Mouse (Mus musculus): ENCODE data around the gene Synpo2l. TPM values are rescaled to one million over a fixed set of nuclear protein-coding genes. Genes with fewer than 3 reads are reported as not detected.
A peak's percentile ranks its signal among the peaks of the same experiment; 100 is the strongest.

Gene Synpo2l
- polyA plus RNA-seq, 1 experiment: 4.3 TPM

DNA sequence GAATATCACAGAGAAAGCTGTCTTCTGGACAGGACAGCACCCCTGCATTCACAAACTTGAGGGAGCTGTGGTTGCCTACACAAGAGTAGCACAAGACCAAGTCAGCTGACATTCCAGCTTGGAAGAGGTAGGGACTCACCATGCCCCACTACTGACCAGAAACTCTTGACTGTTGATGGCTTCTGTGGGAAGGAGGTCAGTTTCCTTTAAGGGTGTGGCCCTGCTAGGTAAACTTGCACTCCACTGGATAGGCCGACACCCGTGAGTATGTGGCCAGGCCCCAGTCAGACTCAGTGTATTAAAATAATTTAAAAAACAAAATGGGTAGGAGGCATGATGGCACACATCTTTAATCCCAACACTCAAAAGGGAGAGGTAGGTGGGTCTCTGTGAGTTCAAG, 32.6 kb downstream of the Synpo2l start:
- Histone ChIP-seq H3K4me3 (replicated peaks; ENCODE audit: extremely low read depth, low read depth, low read length) (no peak overlapping the region), H3K4me1 (ENCODE audit: control insufficient read depth, insufficient read depth, low read length) (peaks cover 2% of the 10 kb centered on the region; the same call in 1 of the 2 replicates)
- WGBS: 58% methylated on average over 2 of the region's 2 CpGs
- DNase-seq: no peak
- TF ChIP-seq POLR2A (IDR thresholded peaks at IDR 0.05; ENCODE audit: borderline replicate concordance, extremely low read depth, low read depth, low read length): no peak
- TF ChIP-seq CTCF (IDR thresholded peaks at IDR 0.05; ENCODE audit: insufficient read depth, low read length): no peak

- whole genome bisulfite sequencing: 30% methylated on average over 4 of the region's 4 CpGs
- Histone ChIP-seq H3K4me3 (replicated peaks; ENCODE audit: extremely low read depth, low read depth, low read length) (no peak overlapping the region), H3K4me1 (ENCODE audit: control insufficient read depth, insufficient read depth, low read length) (no peaks in the 10 kb centered on the region)
- peak; percentile 36 for DNase-seq
- no peak for TF ChIP-seq POLR2A (IDR thresholded peaks at IDR 0.05; ENCODE audit: borderline replicate concordance, extremely low read depth, low read depth, low read length)
- no peak for TF ChIP-seq CTCF (IDR thresholded peaks at IDR 0.05; ENCODE audit: insufficient read depth, low read length)
Measured at GRCm38 (mm10) chr14:20631253-20631652, 36.9 kb downstream of the Synpo2l start.

DNA sequence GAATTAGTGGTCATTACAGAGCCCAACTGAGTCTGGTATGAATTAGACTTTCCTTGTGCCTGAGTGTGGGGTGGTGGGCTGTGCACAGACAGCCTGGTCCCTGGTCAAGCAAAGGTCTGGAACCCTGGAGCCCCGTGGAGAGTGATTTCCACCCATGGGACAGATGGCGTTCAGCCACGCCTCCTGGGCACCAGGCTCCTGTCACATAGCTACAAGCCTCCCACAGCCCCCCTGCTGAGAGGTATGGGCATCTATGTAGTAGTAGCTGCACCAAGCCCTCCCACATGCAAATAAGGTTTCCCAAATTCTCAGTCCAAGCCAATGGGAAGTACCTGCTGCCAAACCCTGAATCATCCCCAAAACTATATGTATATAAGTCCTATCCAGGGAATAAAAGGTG, 41.2 kb downstream of the Synpo2l start:
- WGBS: 89% methylated on average over 3 of the region's 3 CpGs
- Histone ChIP-seq H3K4me1 (ENCODE audit: control insufficient read depth, insufficient read depth, low read length) (no peaks in the 10 kb centered on the region), H3K4me3 (replicated peaks; ENCODE audit: extremely low read depth, low read depth, low read length) (no peak overlapping the region)
- DNase-seq: no peak
- TF ChIP-seq POLR2A (IDR thresholded peaks at IDR 0.05; ENCODE audit: borderline replicate concordance, extremely low read depth, low read depth, low read length): no peak
- TF ChIP-seq CTCF (IDR thresholded peaks at IDR 0.05; ENCODE audit: insufficient read depth, low read length): no peak

DNA sequence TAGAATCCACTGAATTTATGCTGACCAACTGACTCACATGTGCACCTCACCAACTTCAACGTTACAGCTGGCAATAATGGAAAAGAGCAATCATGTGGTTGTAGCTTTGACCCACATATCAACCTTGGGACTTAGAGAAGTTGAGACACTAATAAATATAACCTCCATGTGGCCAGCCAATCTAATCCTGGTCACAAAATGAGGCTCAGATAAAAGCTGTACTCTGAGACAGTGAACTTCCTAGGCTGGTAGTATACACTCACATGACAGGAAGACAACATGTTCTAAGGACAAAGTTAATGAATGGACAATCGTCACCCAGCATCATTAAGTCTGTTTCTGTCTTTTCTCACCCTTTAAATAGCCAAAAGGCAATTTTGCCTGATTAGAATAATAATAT, 41.7 kb downstream of the Synpo2l start:
- no peak for TF ChIP-seq POLR2A (IDR thresholded peaks at IDR 0.05; ENCODE audit: borderline replicate concordance, extremely low read depth, low read depth, low read length)
- no peak for TF ChIP-seq CTCF (IDR thresholded peaks at IDR 0.05; ENCODE audit: insufficient read depth, low read length)
- H3K4me1 ChIP-seq (ENCODE audit: control insufficient read depth, insufficient read depth, low read length): no peaks in the 10 kb centered on the region
- WGBS: 68% methylated on average over 2 of the region's 2 CpGs
- H3K4me3 ChIP-seq (replicated peaks; ENCODE audit: extremely low read depth, low read depth, low read length): no peak overlapping the region
- DNase-seq: no peak

- WGBS: 90% methylated on average over 3 of the region's 3 CpGs
- TF ChIP-seq POLR2A (IDR thresholded peaks at IDR 0.05; ENCODE audit: borderline replicate concordance, extremely low read depth, low read depth, low read length) (no peak), CTCF (IDR thresholded peaks at IDR 0.05; ENCODE audit: insufficient read depth, low read length) (no peak)
- Histone ChIP-seq H3K4me3 (replicated peaks; ENCODE audit: extremely low read depth, low read depth, low read length) (no peak overlapping the region), H3K4me1 (ENCODE audit: control insufficient read depth, insufficient read depth, low read length) (no peaks in the 10 kb centered on the region)
- no peak for DNase-seq
Measured at GRCm38 (mm10) chr14:20622907-20623306, 45.2 kb downstream of the Synpo2l start.

DNA sequence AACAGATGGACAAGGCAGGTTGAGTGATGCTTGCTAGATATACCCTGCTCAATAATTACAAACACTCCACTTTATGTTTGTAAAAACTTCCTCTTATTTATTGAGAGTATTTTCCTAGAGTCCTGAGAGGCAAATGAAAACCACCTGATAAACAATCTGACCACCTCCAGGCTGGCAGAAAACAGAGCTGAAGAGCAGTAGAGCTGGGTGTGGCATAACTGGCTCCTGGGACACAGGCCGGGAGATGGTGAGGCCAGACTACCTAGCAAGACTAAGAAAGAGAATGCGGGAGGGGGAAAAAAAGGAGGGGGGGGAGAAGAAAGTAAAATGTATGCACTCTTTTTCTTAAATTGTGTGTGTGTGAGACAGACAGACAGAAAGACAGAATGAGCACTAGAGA, 45.7 kb downstream of the Synpo2l start:
- Histone ChIP-seq H3K4me3 (replicated peaks; ENCODE audit: extremely low read depth, low read depth, low read length) (no peak overlapping the region), H3K4me1 (ENCODE audit: control insufficient read depth, insufficient read depth, low read length) (no peaks in the 10 kb centered on the region)
- 74% methylated on average over 2 of the region's 2 CpGs for WGBS
- no peak for TF ChIP-seq CTCF (IDR thresholded peaks at IDR 0.05; ENCODE audit: insufficient read depth, low read length)
- no peak for TF ChIP-seq POLR2A (IDR thresholded peaks at IDR 0.05; ENCODE audit: borderline replicate concordance, extremely low read depth, low read depth, low read length)
- DNase-seq: no peak

- no peak for DNase-seq
- TF ChIP-seq CTCF (IDR thresholded peaks at IDR 0.05; ENCODE audit: insufficient read depth, low read length) (no peak), POLR2A (IDR thresholded peaks at IDR 0.05; ENCODE audit: borderline replicate concordance, extremely low read depth, low read depth, low read length) (no peak)
- Histone ChIP-seq H3K4me3 (replicated peaks; ENCODE audit: extremely low read depth, low read depth, low read length) (no peak overlapping the region), H3K4me1 (ENCODE audit: control insufficient read depth, insufficient read depth, low read length) (peaks cover 3% of the 10 kb centered on the region)
- 72% methylated on average over 2 of the region's 2 CpGs for WGBS
Measured at GRCm38 (mm10) chr14:20621903-20622302, 46.3 kb downstream of the Synpo2l start.

GRCm38 (mm10) chr14:20619131-20619530, 49.0 kb downstream of the Synpo2l start:
- no peak for TF ChIP-seq POLR2A (IDR thresholded peaks at IDR 0.05; ENCODE audit: borderline replicate concordance, extremely low read depth, low read depth, low read length)
- peaks cover 8% of the 10 kb centered on the region for H3K4me1 ChIP-seq (ENCODE audit: control insufficient read depth, insufficient read depth, low read length)
- DNase-seq: no peak
- no peak overlapping the region for H3K4me3 ChIP-seq (replicated peaks; ENCODE audit: extremely low read depth, low read depth, low read length)

DNA sequence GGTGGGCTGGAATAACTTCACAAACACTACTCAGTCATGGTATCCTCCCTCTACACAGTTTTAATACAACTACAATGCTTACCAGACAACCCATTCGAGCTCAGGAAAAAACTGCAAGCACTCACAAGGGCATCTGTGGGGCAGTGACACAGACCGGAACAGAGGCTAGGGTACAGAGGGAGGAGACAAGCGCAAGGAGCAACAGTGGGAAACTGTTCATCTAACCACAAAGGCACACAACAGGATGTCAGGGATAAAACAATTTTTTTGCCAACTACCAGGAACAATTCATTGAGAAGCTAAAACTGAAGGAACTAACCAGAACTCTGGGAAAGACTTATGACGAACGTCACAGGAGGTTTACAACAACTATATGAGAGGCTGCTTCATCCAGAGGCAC, 49.9 kb downstream of the Synpo2l start:
- peak overlapping the region; percentile 28 for H3K4me3 ChIP-seq (replicated peaks; ENCODE audit: extremely low read depth, low read depth, low read length)
- H3K4me1 ChIP-seq (ENCODE audit: control insufficient read depth, insufficient read depth, low read length): peaks cover 8% of the 10 kb centered on the region
- TF ChIP-seq POLR2A (IDR thresholded peaks at IDR 0.05; ENCODE audit: borderline replicate concordance, extremely low read depth, low read depth, low read length) (peak; percentile 32; the same call in 1 of the 2 replicates), CTCF (IDR thresholded peaks at IDR 0.05; ENCODE audit: insufficient read depth, low read length) (no peak)
- WGBS: 38% methylated on average over 5 of the region's 5 CpGs
- DNase-seq: no peak

GRCm38 (mm10) chr14:20616421-20616820, 51.7 kb downstream of the Synpo2l start:
- H3K4me1 ChIP-seq (ENCODE audit: control insufficient read depth, insufficient read depth, low read length): peaks cover 8% of the 10 kb centered on the region
- WGBS: 14% methylated on average over 2 of the region's 2 CpGs
- TF ChIP-seq CTCF (IDR thresholded peaks at IDR 0.05; ENCODE audit: insufficient read depth, low read length) (no peak), POLR2A (IDR thresholded peaks at IDR 0.05; ENCODE audit: borderline replicate concordance, extremely low read depth, low read depth, low read length) (peak; percentile 36; the same call in 1 of the 2 replicates)
- H3K4me3 ChIP-seq (replicated peaks; ENCODE audit: extremely low read depth, low read depth, low read length): no peak overlapping the region
- DNase-seq: no peak

Data from lung, adult 2 months (tissue).